Mouse (Mus musculus) erythroblast, embryonic 14.5 days (primary cell): ENCODE results near the gene Sprr2j-ps. TPM values are rescaled to one million over a fixed set of nuclear protein-coding genes. Genes with fewer than 3 reads are reported as not detected.

Experiments
- H3K27me3 ChIP-seq: 2 replicates; pipeline ENCODE4 v1.6.1; 2012; ENCODE audit warnings: inconsistent platforms; ENCODE audit not compliant: control insufficient read depth
- H3K36me3 ChIP-seq: 2 replicates; pipeline ENCODE4 v1.6.1; 2012; ENCODE audit warnings: mild to moderate bottlenecking, inconsistent platforms; ENCODE audit not compliant: control insufficient read depth
- H3K4me1 ChIP-seq: 2 replicates; pipeline ENCODE4 v1.6.1; 2012; ENCODE audit warnings: inconsistent platforms; ENCODE audit not compliant: control insufficient read depth
- H3K4me3 ChIP-seq: replicated peaks from 2 replicates; pipeline ENCODE3; 2012; ENCODE audit warnings: moderate library complexity, mild to moderate bottlenecking, inconsistent platforms
- H3K9me3 ChIP-seq: 2 replicates; pipeline ENCODE4 v1.6.1; 2012; ENCODE audit warnings: low read length, inconsistent platforms, mixed read lengths; ENCODE audit not compliant: control insufficient read depth
- GATA1 ChIP-seq: IDR thresholded peaks from 2 replicates; pipeline ENCODE4 v1.6.1; 2012; ENCODE audit warnings: low read length, inconsistent platforms, mixed read lengths
- TAL1 ChIP-seq: IDR thresholded peaks from 3 replicates; pipeline ENCODE4 v1.6.1; 2012; ENCODE audit warnings: low read length, inconsistent platforms, mixed read lengths
- polyA plus RNA-seq: library from polyadenylated mRNA; stranded (reverse); fragments of >175 nt; gene quantifications from 2 replicates; pipeline ENCODE4 v1.2.3, GENCODE M21; 2012

The Sprr2j-ps gene
- not detected in 2 replicates for polyA plus RNA-seq

DNA sequence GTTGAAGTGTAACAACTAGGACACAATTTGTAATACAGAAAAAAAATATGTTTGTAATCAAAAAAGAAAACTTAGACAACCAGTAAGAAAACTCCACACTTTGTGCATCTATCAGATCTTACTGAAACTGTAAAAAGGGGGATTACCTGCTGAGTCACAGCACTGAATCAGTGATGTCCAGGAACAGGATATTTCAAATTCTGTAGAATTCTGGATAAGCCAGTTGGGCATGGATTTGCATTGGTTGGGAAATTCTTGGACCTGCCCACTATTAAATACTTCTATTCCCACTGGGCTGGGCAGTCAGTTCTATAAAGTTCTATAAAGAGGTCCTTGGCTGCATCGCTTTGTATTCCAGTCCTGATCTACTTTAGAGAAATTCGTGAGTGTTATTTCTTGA, at the start of gene Sprr2j-ps:
Sprr2j-ps (plus strand) TSS at position 301 of the 400 bp plus-strand sequence.
- Histone ChIP-seq H3K36me3 (no peaks in the 10 kb centered on the region), H3K4me1 (no peaks in the 10 kb centered on the region), H3K9me3 (no peaks in the 10 kb centered on the region), H3K27me3 (no peaks in the 10 kb centered on the region), H3K4me3 (no peak within 1 kb of the TSS)
- TF ChIP-seq GATA1 = no peak
- no peak for TF ChIP-seq TAL1

- H3K4me3 ChIP-seq = no peak overlapping the region
- no peaks in the 10 kb centered on the region for H3K4me1 ChIP-seq
- no peaks in the 10 kb centered on the region for H3K36me3 ChIP-seq
- H3K27me3 ChIP-seq = no peaks in the 10 kb centered on the region
- H3K9me3 ChIP-seq = no peaks in the 10 kb centered on the region
- TF ChIP-seq TAL1 = no peak
Measured at GRCm38 (mm10) chr3:92373613-92374012, 44.3 kb upstream of the Sprr2j-ps start.

- Histone ChIP-seq H3K4me3 (no peak within 1 kb of the TSS), H3K27me3 (no peaks in the 10 kb centered on the region), H3K4me1 (no peaks in the 10 kb centered on the region), H3K9me3 (no peaks in the 10 kb centered on the region), H3K36me3 (no peaks in the 10 kb centered on the region)
- TF ChIP-seq GATA1 (no peak), TAL1 (no peak)
Measured at GRCm38 (mm10) chr3:92385385-92385784, 32.5 kb upstream of the Sprr2j-ps start, which contains the start of gene Sprr2h. Sprr2h (plus strand) TSS chr3:92385685.

DNA sequence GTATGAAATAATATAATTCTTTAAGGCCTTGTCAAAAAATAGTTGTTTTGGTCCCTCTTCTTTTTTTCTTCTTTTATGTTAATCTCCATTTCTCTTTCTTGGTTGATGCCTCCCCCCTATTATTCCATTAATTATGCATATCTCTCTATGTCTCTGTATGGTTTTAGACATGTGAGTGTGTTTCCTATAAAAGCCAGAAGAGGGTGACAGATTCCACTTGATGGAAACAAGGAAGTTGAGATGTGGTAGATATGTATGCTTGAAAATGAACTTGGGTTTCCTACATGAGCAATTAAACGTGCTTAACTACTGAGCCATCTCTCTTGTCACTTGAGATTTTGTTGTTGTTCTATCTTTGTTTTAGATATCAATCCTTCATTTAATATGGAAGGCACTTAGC, 23.6 kb upstream of the Sprr2j-ps start:
- H3K27me3 ChIP-seq = no peaks in the 10 kb centered on the region
- H3K9me3 ChIP-seq = no peaks in the 10 kb centered on the region
- TF ChIP-seq GATA1 (no peak), TAL1 (no peak)
- H3K36me3 ChIP-seq = no peaks in the 10 kb centered on the region
- no peaks in the 10 kb centered on the region for H3K4me1 ChIP-seq
- H3K4me3 ChIP-seq = no peak overlapping the region

DNA sequence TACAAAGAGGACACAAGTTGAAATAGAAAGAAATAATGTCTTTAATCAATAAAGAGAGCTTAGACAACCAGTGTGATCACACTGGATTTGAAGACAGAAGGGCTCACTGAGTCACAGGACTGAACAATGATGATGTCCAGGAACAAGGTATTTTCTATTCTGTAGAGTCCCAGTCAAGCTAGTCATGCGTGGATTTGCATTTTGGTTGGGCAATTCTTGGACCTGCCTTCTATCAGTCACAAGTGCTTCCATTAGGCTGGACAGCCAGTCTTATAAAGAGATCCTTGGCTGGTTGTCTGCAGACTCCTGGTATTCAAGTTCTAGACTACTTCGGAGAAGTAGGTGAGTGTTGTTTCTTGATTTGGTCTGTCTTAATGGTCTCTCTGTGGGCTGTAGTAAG, 10.2 kb upstream of the Sprr2j-ps start, which contains the start of gene Sprr2i:
Sprr2i (plus strand) TSS at position 301 of the 400 bp plus-strand sequence.
- Histone ChIP-seq H3K27me3 (no peaks in the 10 kb centered on the region), H3K9me3 (no peaks in the 10 kb centered on the region), H3K36me3 (no peaks in the 10 kb centered on the region), H3K4me3 (no peak within 1 kb of the TSS), H3K4me1 (no peaks in the 10 kb centered on the region)
- no peak for TF ChIP-seq TAL1
- no peak for TF ChIP-seq GATA1

DNA sequence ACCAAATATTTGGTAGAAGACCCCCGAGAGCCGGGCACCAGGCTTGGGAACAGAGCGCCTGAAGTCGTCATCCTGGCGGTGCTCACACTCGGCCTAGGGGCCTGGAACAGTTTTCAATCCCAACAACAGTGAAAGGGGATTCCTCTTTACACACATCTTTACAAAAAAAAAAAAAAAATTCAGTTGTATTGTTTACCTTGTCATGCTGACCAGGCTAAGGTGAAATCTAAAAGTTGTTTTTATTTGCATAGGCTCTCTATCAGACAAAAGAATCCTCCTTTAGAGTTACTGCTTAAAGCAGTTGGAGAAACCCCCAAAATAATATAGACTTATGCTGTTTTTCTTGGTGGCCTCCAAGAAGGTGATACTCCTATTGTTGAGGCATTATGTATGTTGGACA, 11.4 kb downstream of the Sprr2j-ps start, which contains the start of gene Gm9774:
Gm9774 (minus strand) TSS at position 101 of the 400 bp plus-strand sequence.
- H3K4me3 ChIP-seq = no peak within 1 kb of the TSS
- no peak for TF ChIP-seq GATA1
- no peak for TF ChIP-seq TAL1
- no peaks in the 10 kb centered on the region for H3K27me3 ChIP-seq
- H3K36me3 ChIP-seq = no peaks in the 10 kb centered on the region
- no peaks in the 10 kb centered on the region for H3K4me1 ChIP-seq
- peaks cover 5% of the 10 kb centered on the region; the same call in 1 of the 2 replicates for H3K9me3 ChIP-seq

GRCm38 (mm10) chr3:92432282-92432681, 14.4 kb downstream of the Sprr2j-ps start, which contains the start of gene Sprr2k:
Sprr2k (plus strand) TSS chr3:92432582.
- Histone ChIP-seq H3K27me3 (no peaks in the 10 kb centered on the region), H3K36me3 (no peaks in the 10 kb centered on the region), H3K4me1 (no peaks in the 10 kb centered on the region), H3K9me3 (peaks cover 5% of the 10 kb centered on the region; the same call in 1 of the 2 replicates), H3K4me3 (no peak within 1 kb of the TSS)
- no peak for TF ChIP-seq TAL1
- TF ChIP-seq GATA1 = no peak

- Histone ChIP-seq H3K9me3 (no peaks in the 10 kb centered on the region), H3K27me3 (no peaks in the 10 kb centered on the region), H3K4me1 (no peaks in the 10 kb centered on the region), H3K4me3 (no peak within 1 kb of the TSS), H3K36me3 (no peaks in the 10 kb centered on the region)
- TF ChIP-seq TAL1 = no peak
Measured at GRCm38 (mm10) chr3:92438689-92439088, 20.8 kb downstream of the Sprr2j-ps start, which contains the start of gene Sprr1b. Sprr1b (minus strand) TSS chr3:92438789.

DNA sequence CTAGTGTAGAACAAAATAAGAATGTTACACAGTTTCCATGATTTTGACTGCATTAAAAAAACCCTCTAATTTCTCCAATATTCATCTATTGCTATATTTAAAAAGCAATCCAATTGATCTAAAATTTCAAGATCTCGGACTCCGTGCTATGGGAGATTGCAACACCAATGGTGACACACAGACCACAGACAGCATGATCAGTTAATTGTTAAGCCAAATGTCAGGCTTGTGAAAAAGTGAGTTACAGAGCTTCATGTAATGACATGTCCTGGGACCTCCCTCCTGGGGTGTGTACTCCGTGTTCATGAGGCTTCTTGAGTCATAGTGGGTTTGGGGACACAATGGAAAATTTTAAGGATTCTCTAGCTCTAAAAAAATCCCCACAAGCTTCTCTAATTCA, 22.3 kb downstream of the Sprr2j-ps start:
- no peak for TF ChIP-seq GATA1
- TF ChIP-seq TAL1 = no peak
- Histone ChIP-seq H3K36me3 (no peaks in the 10 kb centered on the region), H3K4me1 (no peaks in the 10 kb centered on the region), H3K27me3 (no peaks in the 10 kb centered on the region), H3K9me3 (no peaks in the 10 kb centered on the region), H3K4me3 (no peak overlapping the region)

- Histone ChIP-seq H3K4me3 (no peak overlapping the region), H3K9me3 (no peaks in the 10 kb centered on the region), H3K4me1 (no peaks in the 10 kb centered on the region), H3K36me3 (no peaks in the 10 kb centered on the region), H3K27me3 (no peaks in the 10 kb centered on the region)
- TF ChIP-seq GATA1 (no peak), TAL1 (no peak)
Measured at GRCm38 (mm10) chr3:92455151-92455550, 37.3 kb downstream of the Sprr2j-ps start.
